Mouse (Mus musculus): Measurements from ENCODE around the gene Kifc3. TPM values are rescaled to one million over a fixed set of nuclear protein-coding genes. Genes with fewer than 3 reads are reported as not detected.

Kifc3 gene
- total RNA-seq, 4 experiments from 2014 or later: 79.2 to 89.7 (median 83.6) TPM

DNA sequence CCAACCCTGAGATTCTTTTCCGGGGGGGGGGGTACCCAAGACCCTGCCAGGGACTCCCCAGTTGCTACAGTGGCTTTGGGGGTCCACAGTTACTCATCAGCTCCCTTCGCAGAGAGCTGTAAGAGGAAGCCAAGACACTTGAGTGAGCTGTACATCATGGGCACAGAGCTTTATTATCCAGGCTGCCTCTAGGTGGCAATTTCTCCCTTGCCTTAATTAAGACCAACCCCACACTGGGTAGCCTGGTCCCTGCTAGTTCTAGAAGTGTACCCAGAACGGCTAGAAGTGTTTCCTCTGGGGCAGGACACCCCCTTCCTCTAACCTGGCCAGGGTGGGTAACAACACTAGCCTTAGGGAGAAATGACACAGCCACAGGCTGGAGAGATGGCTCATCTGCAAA, 67.4 kb downstream of the Kifc3 start:
- DNase-seq (ENCODE audit: low spot score): no peak

DNA sequence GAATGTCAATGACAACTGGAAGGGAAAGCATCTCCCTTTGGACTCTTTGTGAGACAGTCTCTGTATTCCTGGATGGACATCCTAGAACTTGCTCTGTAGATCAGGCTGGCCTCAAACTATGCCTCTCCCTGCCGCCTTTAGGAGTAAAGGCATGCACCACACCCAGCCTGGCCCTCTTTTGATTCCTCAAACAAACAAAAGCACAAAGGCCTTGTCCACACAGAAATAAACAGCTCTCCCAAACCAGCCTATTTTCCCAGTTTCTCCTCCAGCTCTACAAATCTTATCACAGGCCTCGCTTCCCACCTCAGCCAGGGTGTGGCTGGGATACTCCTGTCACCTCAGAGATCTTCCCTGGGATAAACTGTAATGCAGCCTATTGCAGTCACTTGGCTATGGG, 68.4 kb downstream of the Kifc3 start:
- no peak for DNase-seq (ENCODE audit: low spot score)

DNA sequence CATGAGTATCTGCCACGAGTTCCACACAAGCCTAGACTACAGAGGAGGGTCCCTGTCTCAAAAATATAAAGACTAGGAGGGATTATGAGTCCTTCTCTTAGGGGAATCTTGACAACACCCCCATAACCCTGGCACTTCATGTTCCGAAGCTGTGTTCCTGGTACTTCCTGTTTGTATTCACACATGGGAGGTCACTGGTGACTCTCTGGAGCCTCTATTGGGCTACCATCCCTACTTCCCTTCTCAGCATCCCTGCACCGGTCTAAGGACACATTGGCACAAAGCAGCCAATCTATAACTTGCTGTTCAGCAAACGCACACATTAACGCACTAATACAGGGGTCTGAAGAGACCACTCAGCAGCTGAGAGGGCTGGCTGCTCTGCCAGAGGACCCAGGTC, 70.6 kb downstream of the Kifc3 start:
- no peak for DNase-seq (ENCODE audit: low spot score)

DNA sequence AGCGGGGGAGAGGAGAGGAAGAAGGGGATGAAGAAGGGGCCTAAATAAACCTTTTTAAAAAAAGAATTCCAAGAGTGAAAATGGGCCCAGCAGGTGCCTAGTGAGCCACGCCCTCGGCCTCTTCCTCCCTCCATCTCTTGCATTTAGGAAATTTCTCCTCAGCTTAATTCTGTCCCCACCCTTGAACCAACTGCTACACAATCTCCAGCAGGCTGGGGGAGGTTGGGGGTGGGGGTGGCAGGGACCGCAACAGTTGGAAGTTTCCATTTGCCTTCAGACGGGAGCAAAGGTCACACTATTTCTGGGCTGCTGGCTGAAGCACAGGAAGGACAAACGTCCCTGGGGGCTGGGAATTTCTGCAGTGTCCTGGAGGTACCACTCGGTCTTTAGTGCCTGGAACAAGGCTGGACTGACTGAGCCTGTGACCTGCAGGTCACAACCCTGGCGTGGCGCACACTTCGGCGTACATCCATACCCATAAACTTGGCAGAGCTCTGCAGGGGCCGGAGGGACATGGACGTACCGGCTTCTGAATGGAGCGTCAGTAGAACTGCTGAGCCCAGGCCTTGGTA, 71.6 kb downstream of the Kifc3 start:
- DNase-seq (ENCODE audit: low spot score): peak; percentile 67

DNA sequence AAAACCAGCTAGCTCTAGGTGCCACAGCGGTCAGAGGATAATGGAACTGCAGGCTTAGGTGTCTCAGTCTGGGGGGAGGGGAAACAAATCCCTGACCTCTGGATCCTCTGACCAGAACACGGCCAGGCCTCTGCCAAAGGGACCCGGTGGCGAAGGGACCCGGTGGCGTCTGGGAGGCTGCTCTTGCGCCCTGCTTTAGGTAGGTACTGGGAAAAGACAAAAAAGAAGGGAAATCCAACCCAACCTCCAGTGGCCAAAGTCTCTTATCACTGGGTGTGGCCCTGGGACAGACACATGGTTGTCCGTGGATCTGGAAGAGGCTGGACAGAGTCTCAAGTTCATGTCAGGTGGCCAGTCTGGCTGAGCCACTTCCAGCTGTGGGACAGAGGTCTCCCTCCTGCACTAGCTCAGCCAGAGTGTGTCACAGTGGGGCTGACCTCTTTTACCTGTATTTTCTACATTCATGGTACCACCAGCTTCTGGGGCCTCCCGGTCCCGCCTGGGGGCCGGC, 73.8 kb downstream of the Kifc3 start:
- no peak for DNase-seq (ENCODE audit: low spot score)

GRCm38 (mm10) chr8:95127658-95128057, 75.0 kb downstream of the Kifc3 start:
- DNase-seq (ENCODE audit: low spot score): no peak

- no peak for DNase-seq (ENCODE audit: low spot score)
These were observed 76.1 kb downstream of the Kifc3 start for GRCm38 (mm10) chr8:95126497-95126896.

GRCm38 (mm10) chr8:95123455-95123854, 79.2 kb downstream of the Kifc3 start:
- no peak for DNase-seq (ENCODE audit: low spot score)

- DNase-seq (ENCODE audit: low spot score): peak; percentile 36
These were observed 88.9 kb downstream of the Kifc3 start for GRCm38 (mm10) chr8:95113750-95114149.

DNA sequence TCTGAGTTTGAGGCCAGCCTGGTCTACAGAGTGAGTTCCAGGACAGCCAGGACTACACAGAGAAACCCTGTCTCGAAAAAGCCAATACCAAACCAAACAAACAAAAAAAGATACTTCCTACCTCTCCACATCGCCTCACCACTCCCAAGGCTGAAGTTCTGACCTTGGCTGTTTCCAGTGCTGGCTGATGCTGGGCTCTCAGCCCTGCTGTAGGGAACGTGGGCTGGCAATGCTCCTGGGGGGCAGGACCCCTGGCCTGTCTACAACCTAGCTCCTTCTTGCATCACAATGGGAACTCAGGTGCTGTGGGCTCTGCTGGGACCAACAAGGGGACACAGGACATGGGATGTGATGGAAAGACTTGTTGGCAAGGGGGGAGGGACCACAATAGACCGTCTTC, 89.5 kb downstream of the Kifc3 start:
- DNase-seq (ENCODE audit: low spot score): no peak

GRCm38 (mm10) chr8:95112594-95112993, 90.0 kb downstream of the Kifc3 start:
- DNase-seq (ENCODE audit: low spot score): no peak

DNA sequence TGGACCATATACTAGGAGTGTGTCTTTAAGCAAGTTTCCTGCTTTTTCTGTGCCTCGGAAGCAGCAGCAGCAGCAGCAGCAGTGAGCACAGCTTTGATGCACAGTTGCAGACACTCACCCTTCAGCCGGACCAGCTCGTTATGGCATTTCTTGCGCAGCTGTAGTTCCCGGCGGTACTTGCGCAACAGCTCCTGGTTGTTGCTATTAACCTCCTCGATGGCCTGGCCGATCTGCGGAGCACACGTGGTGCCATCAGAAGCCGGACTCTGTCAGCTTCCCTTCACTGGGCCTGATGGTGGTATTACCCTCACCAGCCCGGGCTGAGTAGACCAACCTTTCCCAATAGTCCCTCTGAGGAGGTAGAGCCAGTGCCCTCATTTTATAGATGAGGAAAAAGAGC, 95.3 kb downstream of the Kifc3 start:
- no peak for DNase-seq (ENCODE audit: low spot score)

DNA sequence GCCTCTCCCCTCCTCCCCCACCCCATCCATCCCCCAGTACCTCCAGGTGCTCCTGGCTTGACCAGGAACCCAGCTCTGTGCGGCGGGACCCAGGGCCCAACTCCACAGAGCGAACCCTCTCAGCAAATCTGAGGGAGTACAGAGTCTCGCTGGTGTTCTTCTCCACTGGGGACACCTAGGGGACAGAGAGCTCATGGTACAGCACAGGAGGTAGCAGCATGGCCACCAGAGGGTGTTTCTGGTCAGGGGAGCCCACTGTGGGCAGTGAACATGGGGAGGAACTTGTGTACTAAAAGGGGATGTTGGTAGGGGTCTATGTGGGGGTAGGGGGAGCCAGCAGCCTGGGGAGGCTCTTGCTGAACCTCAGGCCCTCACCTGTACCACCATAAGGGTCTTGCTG, 100.6 kb downstream of the Kifc3 start:
- no peak for DNase-seq (ENCODE audit: low spot score)

GRCm38 (mm10) chr8:95099009-95099408, 103.6 kb downstream of the Kifc3 start:
- peak; percentile 67 for DNase-seq (ENCODE audit: low spot score)

DNA sequence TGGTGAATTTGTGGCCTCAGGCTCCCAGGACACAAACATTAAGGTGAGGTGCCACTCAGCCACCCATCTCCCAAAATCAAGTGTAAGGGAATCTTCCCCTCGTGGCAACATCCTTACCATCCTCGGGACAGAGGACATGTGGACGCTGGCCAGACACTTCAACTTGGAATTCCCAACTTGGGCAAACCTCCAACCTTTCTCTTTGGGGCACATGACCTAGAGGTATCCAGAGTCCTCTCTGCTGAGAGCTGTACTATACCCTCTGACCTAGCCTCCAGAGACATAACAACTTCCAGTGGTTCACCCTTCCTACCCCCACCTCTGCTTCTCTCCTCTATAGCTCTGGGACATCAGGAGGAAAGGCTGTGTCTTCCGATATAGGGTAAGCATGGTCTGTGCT, 109.0 kb downstream of the Kifc3 start:
- DNase-seq (ENCODE audit: low spot score): no peak

DNA sequence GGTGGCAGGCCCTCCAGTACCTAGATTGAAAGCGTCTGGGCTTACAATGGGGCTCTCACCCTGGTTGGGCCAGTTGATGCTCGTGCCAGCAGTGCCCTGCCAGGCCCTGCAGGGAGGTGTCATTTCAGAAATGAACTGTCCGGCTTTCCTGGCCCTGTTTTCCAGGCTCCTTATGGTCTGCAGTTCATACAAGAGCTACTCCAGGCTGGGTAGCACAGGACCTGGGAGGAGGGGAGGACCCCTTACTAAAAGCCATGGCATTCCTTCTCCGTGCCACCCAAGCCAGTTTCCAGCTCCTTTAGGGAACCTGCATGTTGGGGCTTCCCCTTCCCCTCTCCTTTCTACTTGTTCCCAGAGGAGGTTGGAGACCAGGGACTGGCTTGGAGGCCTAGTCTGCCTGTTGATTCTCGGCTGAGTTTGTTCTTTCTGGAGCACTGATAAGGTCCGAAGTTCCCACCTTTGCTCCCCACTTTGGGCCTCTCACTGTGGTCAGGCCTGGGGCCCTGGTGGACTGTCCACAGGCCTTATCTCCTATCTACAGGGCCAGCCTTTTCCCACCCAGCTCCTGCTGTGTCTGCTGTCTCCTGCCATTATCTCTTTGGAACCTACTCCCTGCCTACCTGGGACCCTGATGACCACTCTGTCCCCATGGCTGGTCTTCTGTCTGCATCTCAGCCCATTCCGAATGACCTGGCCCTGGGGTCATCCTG, 117.0 kb downstream of the Kifc3 start:
- no peak for DNase-seq (ENCODE audit: low spot score)

- DNase-seq (ENCODE audit: low spot score): no peak
These were observed 117.7 kb downstream of the Kifc3 start for GRCm38 (mm10) chr8:95084744-95085431.

DNA sequence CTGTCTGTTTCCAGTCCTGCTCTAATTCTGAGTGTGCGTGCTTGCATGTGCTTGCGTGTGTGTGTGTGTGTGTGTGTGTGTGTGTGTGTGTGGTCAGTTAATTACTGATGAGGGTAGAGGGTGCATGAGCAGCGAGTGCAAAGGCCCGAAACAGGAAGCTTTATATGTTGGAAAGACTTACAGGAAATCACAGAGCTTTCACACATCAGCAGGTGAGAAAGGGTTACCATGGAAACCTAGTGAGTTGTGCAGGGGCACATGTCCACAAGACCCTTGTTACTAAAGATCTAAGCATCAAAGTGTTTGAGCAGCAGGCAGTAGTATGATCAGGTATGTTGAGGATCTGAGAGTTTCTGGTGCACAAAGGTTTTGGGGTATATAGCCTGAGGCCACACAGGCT, 118.4 kb downstream of the Kifc3 start:
- DNase-seq (ENCODE audit: low spot score): no peak

GRCm38 (mm10) chr8:95081650-95082049, 121.0 kb downstream of the Kifc3 start:
- DNase-seq (ENCODE audit: low spot score): no peak

DNA sequence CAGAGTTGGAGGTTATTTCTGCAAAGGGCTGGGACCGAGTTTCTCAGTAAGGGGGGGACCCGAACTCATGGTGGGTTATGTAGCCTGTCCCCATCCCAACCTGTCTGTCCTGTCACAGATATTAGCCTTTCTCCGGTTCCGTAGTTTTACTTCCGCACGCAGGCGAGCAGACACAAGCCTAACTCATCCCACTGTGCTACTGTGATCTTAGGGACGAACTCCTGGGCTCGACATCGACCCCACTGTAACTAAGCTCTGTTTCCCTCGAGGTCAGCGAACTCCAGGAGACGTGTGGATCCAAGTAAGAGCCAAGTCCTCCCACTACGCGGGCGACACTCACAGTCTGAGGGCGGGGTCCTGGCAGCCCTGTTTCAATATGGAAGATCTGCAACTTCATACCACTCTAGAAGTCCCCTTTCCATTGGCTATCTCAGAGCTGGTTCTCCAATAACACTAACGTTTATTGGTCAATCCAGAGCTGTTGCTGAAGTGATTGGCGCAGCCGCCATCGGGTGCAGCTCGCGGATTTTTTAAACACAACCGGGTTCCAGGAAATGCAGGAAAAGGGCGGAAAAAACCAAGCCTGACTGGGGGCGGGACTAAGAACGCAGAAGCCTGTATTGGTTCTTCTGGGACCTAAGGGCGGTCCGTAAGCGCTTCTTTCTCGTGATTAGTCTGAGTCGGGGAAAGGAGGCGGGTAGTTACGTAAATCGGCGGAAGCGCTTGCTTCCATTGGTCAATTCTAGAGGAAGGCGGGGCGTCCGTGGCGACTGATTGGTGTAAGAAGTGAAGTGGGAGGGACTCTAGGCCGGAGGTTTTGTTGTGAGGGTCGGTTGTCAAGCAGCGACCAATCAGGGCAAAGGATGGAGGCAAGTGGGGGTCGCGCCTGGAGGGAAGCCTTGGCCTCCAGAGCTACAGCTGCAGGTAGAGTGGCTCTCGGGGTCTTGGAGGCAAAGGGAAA, 122.0 kb downstream of the Kifc3 start, which contains the start of gene Katnb1:
Katnb1 (plus strand) TSS at position 806 of the 961 bp plus-strand sequence.
- DNase-seq (ENCODE audit: low spot score): peak; percentile 99

- DNase-seq (ENCODE audit: low spot score): no peak
These were observed 123.3 kb downstream of the Kifc3 start for GRCm38 (mm10) chr8:95079305-95079704.

- DNase-seq (ENCODE audit: low spot score): no peak
These were observed 124.6 kb downstream of the Kifc3 start for GRCm38 (mm10) chr8:95078055-95078454.
